Mouse (Mus musculus) hindbrain, embryonic 11.5 days (tissue): ENCODE results near the gene Arhgap17. TPM values are rescaled to one million over a fixed set of nuclear protein-coding genes. Genes with fewer than 3 reads are reported as not detected.

Source experiments
- ATAC-seq: fragments of 200-750 bp; cut with Nextera tagmentation; 2 replicates; pipeline ENCODE4 v1.8.0; 2017; ENCODE audit warnings: mild to moderate bottlenecking, moderate TSS enrichment, moderate library complexity; ENCODE audit not compliant: low FRiP score
- DNase-seq: peaks from one replicate; pipeline ENCODE4 v3.0.0-alpha.2; 2015; ENCODE audit warnings: low spot score
- H3K27ac ChIP-seq: fragments of 300-500 bp; sonication (generic); 2 replicates; pipeline ENCODE4 v1.5.1; 2014; ENCODE audit warnings: mild to moderate bottlenecking, low read depth, low read length
- H3K27me3 ChIP-seq: fragments of 300-500 bp; sonication (generic); 2 replicates; pipeline ENCODE4 v1.6.1; 2014; ENCODE audit warnings: mild to moderate bottlenecking, low read length, moderate library complexity, mixed read lengths; ENCODE audit not compliant: control insufficient read depth, insufficient read depth
- H3K36me3 ChIP-seq: fragments of 300-500 bp; sonication (generic); 2 replicates; pipeline ENCODE4 v1.6.1; 2014; ENCODE audit warnings: mild to moderate bottlenecking, low read length, moderate library complexity, mixed read lengths; ENCODE audit not compliant: control insufficient read depth, insufficient read depth
- H3K4me1 ChIP-seq: fragments of 300-500 bp; sonication (generic); replicated peaks from 2 replicates; pipeline ENCODE4 v1.6.1; 2014; ENCODE audit warnings: low read length, mixed read lengths; ENCODE audit not compliant: control insufficient read depth, insufficient read depth
- H3K4me2 ChIP-seq: fragments of 300-500 bp; sonication (generic); replicated peaks from 2 replicates; pipeline ENCODE4 v1.6.1; 2014; ENCODE audit warnings: mild to moderate bottlenecking, low read depth, low read length
- H3K4me3 ChIP-seq: fragments of 300-500 bp; sonication (generic); 2 replicates; pipeline ENCODE4 v1.5.1; 2014; ENCODE audit warnings: low read depth, low read length
- H3K9ac ChIP-seq: fragments of 300-500 bp; sonication (generic); 2 replicates; pipeline ENCODE4 v1.6.1; 2014; ENCODE audit warnings: low read depth, low read length
- H3K9me3 ChIP-seq: fragments of 300-500 bp; sonication (generic); 2 replicates; pipeline ENCODE4 v1.6.1; 2016; ENCODE audit warnings: low read length; ENCODE audit not compliant: control insufficient read depth
- WGBS: fragments of 180-500 bp; shearing (Covaris S2); extraction: QIAGEN DNeasy Blood & Tissue Kit; methylation state at CpG from one replicate; pipeline ENCODE4 v1.1.7; 2014; 5-methylcytosine and 5-hydroxymethylcytosine counted together
- polyA plus RNA-seq: library from polyadenylated mRNA; unstranded; fragments of >200 nt; fragmentation: Nextera tagmentation; extraction: Ambion mirVana; gene quantifications from 2 replicates; pipeline ENCODE4 v1.2.1, GENCODE M21; 2014

Arhgap17 gene
- polyA plus RNA-seq, 1 experiment from 2014 or later: 23.6 TPM

DNA sequence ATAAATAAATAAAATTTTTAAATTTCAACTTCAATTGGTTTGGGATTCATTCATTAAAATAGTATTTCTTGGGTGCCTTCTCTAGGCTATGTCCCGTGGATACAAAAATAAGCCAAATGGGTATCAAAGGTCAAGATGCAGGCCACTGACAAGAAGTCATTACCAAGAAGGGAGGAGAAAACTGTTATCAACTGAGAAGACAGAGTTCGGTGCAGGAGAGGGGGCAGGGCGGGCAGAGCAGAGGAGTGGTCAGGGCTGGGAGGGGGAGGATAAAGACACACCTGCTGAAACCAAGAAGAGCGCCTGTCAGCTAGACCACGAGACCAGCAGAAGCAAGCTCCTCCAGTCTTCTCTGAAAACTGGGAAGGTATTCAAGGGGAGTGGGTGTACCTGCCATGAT is 15.8 kb downstream of the Arhgap17 start:
- WGBS: 82% methylated on average over 5 of the region's 5 CpGs
- ATAC-seq: no peak
- Histone ChIP-seq H3K4me2 (no peak overlapping the region), H3K36me3 (no peaks in the 10 kb centered on the region), H3K4me1 (no peaks in the 10 kb centered on the region), H3K9ac (no peak overlapping the region), H3K27ac (no peak overlapping the region), H3K9me3 (no peaks in the 10 kb centered on the region), H3K4me3 (no peak overlapping the region), H3K27me3 (no peaks in the 10 kb centered on the region)
- DNase-seq: no peak

DNA sequence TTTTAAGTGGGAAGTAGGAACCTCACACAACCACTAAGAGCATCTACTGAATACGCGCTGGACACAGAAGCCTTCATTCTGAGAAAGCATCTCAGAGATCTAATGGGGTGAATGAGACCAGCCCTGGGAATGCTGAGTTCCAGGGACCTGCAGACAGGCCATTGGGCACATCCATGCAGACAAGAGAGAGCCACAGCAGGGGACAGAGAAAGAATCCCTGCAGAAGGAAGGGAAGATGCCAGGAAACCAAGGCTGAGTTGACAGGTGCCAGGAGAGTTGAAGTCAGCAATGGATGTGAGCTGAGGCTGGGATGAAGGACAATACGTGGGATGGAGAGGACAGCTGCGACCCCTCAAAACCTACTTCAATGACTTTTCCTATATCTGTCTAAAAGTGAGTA is 16.6 kb downstream of the Arhgap17 start:
- H3K9ac ChIP-seq: no peak overlapping the region
- no peak for ATAC-seq
- WGBS: 95% methylated on average over 4 of the region's 4 CpGs

DNA sequence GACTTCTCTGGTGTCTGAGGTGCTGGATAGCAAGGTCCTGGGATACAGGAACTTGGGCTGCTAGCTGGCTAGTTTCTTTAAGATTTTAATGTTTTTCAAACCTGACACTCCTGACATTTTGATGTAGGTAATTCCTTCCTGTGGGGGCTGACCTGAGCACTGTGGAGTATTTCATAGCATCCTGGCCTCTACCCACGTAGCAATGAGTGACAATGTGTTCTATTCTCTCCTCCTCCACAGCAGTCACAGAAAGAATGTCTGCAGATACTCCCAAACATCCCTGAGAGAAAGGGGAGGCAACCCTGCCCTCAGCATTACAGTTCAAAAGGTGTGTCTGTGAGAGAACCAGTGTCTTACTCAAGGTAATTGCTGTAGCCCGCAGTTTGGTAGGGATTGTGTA is 19.5 kb downstream of the Arhgap17 start:
- no peaks in the 10 kb centered on the region for H3K4me1 ChIP-seq
- no peak overlapping the region for H3K4me2 ChIP-seq
- H3K27me3 ChIP-seq: no peaks in the 10 kb centered on the region
- WGBS: 75% methylated on average over 2 of the region's 2 CpGs
- H3K36me3 ChIP-seq: no peaks in the 10 kb centered on the region
- ATAC-seq (no peak), DNase-seq (no peak)
- H3K27ac ChIP-seq: no peak overlapping the region
- no peak overlapping the region for H3K9ac ChIP-seq
- no peaks in the 10 kb centered on the region for H3K9me3 ChIP-seq
- H3K4me3 ChIP-seq: no peak overlapping the region

More for the DNA sequence above, 16.6 kb downstream of the Arhgap17 start:
- H3K27ac ChIP-seq: no peak overlapping the region
- no peaks in the 10 kb centered on the region for H3K4me1 ChIP-seq
- no peak overlapping the region for H3K4me2 ChIP-seq
- H3K36me3 ChIP-seq: no peaks in the 10 kb centered on the region
- no peaks in the 10 kb centered on the region for H3K27me3 ChIP-seq
- DNase-seq: no peak
- H3K4me3 ChIP-seq: no peak overlapping the region
- no peaks in the 10 kb centered on the region for H3K9me3 ChIP-seq

DNA sequence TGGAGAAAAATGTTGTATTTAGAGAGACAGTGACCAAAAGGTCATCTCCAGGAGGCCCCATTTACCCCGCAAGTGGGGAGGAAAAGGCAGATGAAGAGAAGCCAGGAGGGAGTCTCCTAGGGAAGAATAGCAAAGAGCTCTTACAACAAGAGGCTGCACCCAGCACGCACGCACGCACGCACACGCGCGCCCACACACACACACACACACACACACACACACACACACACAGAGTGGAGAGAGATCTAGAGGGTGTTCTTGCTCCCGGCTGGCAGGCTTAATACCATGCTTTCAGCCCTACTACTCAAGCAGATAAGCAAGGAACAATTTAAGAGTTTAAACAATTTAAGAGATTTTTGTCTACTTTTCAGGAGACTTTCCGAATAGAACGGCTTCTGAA is 19.9 kb downstream of the Arhgap17 start:
- Histone ChIP-seq H3K27me3 (no peaks in the 10 kb centered on the region), H3K4me3 (no peak overlapping the region), H3K4me2 (no peak overlapping the region), H3K4me1 (no peaks in the 10 kb centered on the region), H3K9ac (no peak overlapping the region), H3K36me3 (no peaks in the 10 kb centered on the region), H3K9me3 (no peaks in the 10 kb centered on the region), H3K27ac (no peak overlapping the region)
- ATAC-seq (no peak), DNase-seq (no peak)
- 74% methylated on average over 11 of the region's 11 CpGs for WGBS

DNA sequence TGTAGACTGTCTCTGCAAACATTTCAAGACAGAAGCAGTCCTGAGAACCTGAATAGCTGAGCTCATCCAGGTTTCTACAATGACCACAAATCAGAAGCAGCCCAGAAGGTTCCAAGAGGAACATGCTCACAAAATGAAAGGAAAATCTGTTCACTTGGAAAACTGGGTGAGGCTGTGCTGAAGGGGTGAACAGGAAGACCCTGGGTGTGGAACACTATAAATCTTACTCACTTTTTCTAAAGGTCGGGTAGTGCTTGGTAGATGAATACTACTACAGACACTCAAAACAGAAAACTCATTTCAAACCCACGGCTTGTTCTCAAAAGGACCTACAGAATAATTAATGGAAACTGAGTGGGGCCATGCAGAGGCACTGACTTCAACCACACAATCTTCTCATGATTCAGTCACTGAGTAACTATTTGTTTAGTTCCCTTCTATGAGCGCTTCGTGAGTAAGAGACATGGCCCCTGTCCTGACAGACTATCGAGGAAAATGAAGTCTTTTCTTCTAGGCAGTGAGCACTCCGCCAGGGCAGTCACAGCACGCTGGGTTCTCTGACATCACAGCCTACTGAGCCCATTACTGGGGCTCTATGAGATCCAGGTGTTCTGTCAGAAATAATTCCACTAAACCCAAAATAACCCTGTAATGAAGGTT is 23.0 kb downstream of the Arhgap17 start:
- H3K9me3 ChIP-seq: no peaks in the 10 kb centered on the region
- 85% methylated on average over 7 of the region's 7 CpGs for WGBS

DNA sequence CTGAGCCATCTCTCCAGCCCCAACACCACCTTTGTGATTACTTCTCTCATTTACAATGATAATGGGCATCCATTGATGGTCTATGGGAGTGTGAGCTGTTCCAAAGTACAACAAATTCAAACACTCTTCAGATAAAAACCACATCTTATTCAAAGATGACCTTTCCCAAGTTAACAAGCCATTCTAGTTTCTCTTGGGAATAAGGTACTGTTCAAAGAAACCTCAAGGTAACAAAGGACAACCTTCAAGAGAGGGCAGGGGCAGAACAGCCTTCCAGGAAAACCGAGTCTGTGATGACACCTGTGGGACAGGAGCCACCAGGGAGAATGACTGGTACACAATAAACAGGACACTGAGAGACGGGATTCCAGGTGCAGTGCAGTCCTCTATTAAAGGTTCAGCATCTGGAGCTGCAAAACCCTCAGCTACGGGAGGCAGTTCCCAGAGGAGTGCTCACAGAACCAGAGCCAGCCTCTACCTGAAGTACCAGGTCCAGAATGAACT is 24.6 kb downstream of the Arhgap17 start:
- Histone ChIP-seq H3K27ac (no peak overlapping the region), H3K9me3 (no peaks in the 10 kb centered on the region), H3K27me3 (no peaks in the 10 kb centered on the region), H3K4me1 (0 out of 2 replicates have a peak, but pooled peaks cover 2% of the 10 kb centered on the region), H3K4me2 (no peak overlapping the region), H3K36me3 (no peaks in the 10 kb centered on the region), H3K9ac (no peak overlapping the region), H3K4me3 (no peak overlapping the region)
- DNase-seq: no peak
- ATAC-seq: no peak
- 95% methylated on average over 3 of the region's 3 CpGs for WGBS

More for the DNA sequence above, 23.0 kb downstream of the Arhgap17 start:
- DNase-seq (no peak), ATAC-seq (no peak)
- Histone ChIP-seq H3K4me2 (no peak overlapping the region), H3K36me3 (no peaks in the 10 kb centered on the region), H3K27ac (no peak overlapping the region), H3K27me3 (no peaks in the 10 kb centered on the region), H3K4me3 (no peak overlapping the region), H3K9ac (no peak overlapping the region), H3K4me1 (0 out of 2 replicates have a peak, but pooled peaks cover 2% of the 10 kb centered on the region)

DNA sequence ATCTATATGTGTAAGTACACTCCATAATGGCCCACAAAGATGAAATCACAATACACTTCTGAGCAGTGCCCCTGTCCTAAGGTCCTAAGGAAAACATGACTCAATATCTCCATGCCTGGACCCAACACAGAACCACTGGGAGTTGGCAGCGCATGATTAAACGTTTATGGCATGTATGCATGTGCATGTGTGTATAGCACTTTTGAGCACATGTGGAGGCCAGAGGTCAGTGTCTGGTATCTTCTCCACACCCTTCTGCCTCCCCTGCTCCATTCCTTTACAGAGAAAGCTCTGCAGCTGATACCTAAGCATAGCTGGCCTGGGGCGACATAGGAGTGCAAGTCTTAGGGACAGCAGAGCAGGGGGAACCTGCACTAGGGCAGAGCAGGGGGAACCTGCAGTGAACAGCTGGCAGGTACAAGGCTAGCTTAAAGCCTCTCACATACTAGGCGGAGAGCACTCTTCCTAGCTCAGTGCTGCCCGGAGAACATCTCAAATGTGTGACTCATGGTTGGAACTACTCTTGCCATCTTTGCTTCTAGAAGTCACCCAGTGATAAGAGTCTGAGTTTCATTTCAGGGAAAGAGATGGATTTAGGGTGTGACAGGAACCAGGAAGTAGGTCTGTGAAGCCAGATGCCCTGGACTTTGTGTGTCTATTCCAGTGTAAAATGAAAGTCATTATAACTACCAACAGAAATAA is 25.5 kb downstream of the Arhgap17 start:
- Histone ChIP-seq H3K4me3 (no peak overlapping the region), H3K4me1 (0 out of 2 replicates have a peak, but pooled peaks cover 2% of the 10 kb centered on the region), H3K9ac (no peak overlapping the region), H3K36me3 (no peaks in the 10 kb centered on the region), H3K27ac (no peak overlapping the region), H3K27me3 (no peaks in the 10 kb centered on the region), H3K9me3 (no peaks in the 10 kb centered on the region), H3K4me2 (no peak overlapping the region)
- WGBS: 94% methylated on average over 5 of the region's 5 CpGs
- DNase-seq: no peak
- ATAC-seq: no peak

DNA sequence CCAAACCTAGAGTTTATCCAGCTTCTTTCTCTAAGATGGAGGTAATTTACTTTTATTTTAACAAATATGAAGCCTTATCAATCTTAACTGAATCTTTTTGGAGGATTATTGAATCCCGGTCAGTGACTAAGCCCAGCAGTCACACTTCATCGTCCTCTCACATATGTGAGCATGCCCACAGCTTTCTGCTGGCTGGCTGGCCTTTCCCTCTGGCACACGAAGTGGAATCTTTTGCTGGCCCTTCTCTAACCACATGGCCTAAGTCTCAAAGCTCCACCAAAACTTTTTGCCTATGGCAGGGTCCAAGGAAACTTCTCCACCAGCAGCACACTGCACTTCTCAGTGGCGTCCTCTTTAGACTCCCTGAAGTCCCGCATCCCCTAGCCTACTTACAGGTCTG is 27.8 kb downstream of the Arhgap17 start:
- DNase-seq: no peak
- Histone ChIP-seq H3K4me3 (no peak overlapping the region), H3K27me3 (no peaks in the 10 kb centered on the region), H3K36me3 (no peaks in the 10 kb centered on the region), H3K4me2 (no peak overlapping the region), H3K9ac (no peak overlapping the region), H3K4me1 (0 out of 2 replicates have a peak, but pooled peaks cover 2% of the 10 kb centered on the region), H3K9me3 (no peaks in the 10 kb centered on the region), H3K27ac (no peak overlapping the region)
- 74% methylated on average over 5 of the region's 5 CpGs for WGBS
- ATAC-seq: no peak

DNA sequence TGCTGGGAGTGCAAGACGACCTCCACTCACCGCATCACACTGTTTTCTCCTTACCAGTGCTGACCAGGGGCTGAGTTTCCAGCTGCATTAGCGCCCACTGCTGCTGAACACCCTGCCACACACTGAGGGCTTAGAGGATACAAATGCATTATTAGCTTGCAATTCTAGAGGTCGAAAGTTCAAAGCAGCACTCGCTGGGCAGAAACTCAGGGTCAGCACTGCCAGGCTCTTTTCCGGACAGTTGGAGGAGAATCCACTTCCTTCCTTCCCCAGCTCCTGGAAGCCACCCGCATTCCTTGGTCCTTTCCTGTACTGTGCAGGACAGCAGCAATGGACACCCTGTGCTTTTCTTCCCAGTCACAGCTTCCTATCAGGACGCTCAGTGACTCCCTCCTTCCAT is 31.4 kb downstream of the Arhgap17 start:
- no peaks in the 10 kb centered on the region for H3K36me3 ChIP-seq
- 0 out of 2 replicates have a peak, but pooled peaks cover 2% of the 10 kb centered on the region for H3K4me1 ChIP-seq
- no peak overlapping the region for H3K4me2 ChIP-seq
- ATAC-seq: no peak
- no peak for DNase-seq
- H3K27me3 ChIP-seq: no peaks in the 10 kb centered on the region
- WGBS: 61% methylated on average over 8 of the region's 8 CpGs
- H3K9ac ChIP-seq: no peak overlapping the region
- no peak overlapping the region for H3K27ac ChIP-seq
- H3K9me3 ChIP-seq: no peaks in the 10 kb centered on the region
- no peak overlapping the region for H3K4me3 ChIP-seq
